Mouse (Mus musculus): Measurements from ENCODE around the gene Dnase2a. TPM values are rescaled to one million over a fixed set of nuclear protein-coding genes. Genes with fewer than 3 reads are reported as not detected.

The Dnase2a gene
- 8.9 and 10.6 TPM in 2 replicates for polyA plus RNA-seq (2012; rRNA removed)

DNA sequence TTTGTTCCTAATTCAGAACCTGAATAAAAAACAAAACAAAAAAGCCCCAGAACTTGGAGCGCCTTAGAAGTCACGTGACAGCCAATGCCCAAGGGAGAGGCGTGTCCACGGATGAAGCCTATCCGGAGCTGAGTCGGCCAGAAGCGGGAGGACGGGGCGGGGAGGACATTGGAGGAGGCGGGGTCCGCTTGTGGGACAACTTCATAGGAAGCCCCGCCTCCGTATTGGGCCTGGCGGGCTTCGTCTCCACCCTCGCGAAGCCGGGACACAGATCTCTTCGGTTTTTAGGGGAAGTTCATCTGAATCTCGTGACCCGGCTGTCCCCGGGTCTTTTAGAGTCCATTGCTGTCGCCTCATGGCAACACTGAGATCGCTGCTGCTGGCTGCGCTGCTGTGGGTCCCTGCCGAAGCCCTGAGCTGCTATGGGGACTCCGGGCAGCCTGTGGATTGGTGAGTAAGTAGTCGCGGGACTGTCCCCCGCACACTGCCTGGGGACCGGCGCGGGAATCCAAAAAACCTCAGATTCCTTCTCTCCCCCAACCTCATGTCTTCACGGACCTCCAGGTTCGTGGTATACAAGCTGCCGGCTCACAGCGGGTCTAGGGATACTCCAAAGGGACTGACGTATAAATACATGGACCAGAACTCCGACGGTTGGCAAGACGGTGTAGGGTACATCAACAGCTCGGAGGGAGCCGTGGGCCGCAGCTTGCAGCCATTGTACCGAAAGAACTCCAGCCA is at the start of gene Dnase2a:
TSS of gene Dnase2a (plus strand) at position 140 of the 741 bp plus-strand sequence.

GRCm38 (mm10) chr8:84871376-84872308 is 36.7 kb upstream of the Dnase2a start, which contains the start of gene Syce2:
Syce2 (plus strand) TSS chr8:84872111.

DNA sequence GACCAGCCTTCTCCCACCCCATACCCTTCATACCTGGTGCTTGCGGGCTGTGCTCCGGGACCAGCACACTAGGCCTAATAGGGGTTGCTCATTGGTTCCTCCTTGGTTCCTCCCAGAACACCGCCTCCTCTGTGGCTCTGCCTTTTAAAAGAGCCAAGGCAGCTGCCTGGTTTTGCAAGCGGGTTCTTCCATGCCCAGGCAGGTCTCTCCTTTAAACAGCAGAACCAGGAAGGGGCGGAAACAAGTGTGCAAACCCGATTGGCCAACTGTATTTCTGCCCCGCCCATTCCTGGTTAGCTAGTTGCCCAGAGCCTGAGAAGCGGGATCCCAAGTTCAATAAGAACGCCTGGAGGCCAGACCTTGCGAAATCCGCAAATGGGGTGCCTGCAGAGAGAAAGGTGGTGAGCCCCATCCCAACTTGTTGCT is 14.6 kb upstream of the Dnase2a start, which contains the start of gene Gcdh:
TSS of gene Gcdh (minus strand) at position 213 of the 426 bp plus-strand sequence.

DNA sequence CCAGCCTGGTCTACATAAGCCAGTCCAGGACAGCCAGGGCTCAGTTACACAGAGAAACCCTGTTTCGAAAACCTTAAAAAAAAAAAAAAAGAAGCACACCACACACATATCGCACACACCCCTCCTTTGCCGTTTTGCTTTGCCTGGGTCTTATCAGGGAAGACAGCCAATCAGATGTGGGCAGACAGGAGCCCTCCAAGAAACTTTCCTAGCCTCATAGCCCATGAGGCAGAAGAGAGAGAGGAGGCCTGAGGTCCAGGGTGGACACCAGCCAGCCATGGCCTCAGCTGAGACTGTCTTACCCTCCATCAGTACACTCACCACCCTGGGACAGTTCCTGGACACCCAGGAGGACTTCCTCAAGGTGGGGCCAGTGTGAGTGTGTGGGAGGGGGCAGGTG is 6.6 kb upstream of the Dnase2a start, which contains the start of gene Klf1:
TSS of gene Klf1 (plus strand) at position 177 of the 400 bp plus-strand sequence.

DNA sequence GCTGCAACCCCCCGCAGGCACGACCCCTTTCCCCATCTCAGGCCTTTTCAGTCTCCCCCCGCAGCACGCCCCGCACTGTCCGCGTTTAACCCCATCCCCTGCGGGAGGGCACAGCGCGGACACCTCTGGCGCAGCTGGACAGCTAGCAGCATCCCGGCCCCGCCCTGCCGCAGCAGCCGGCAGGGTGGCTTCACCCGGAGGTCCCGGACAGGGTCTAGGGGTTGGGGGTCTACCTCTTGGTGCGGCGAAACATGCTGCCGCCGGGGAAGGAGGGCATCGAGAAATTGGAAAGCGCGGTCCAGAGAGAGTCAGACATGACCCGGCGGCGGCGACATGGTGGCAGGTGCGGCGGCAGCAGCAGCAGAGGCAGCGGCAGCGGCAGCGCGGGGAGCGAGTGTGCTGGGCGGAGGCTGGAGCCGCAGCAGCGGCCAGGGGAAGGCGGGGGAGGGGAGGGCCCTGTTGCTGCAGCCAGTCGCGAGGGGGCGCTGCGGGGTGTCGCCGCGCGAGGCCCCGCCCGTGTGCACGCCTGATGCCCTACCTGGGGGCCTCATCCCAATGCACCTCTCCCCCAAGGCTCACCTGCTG is 28.7 kb downstream of the Dnase2a start, which contains the start of gene Mast1:
TSS of gene Mast1 (minus strand) at position 398 of the 585 bp plus-strand sequence.

GRCm38 (mm10) chr8:84946528-84947240 is 38.3 kb downstream of the Dnase2a start, which contains the start of gene Rtbdn:
Rtbdn (plus strand) TSS chr8:84946991.

GRCm38 (mm10) chr8:84969241-84970134 is 61.1 kb downstream of the Dnase2a start, which contains the start of the genes Gm49661, Prdx2 and Rnaseh2a:
Gm49661 (minus strand) TSS chr8:84969433.
Prdx2 (plus strand) TSS chr8:84969587.
Rnaseh2a (minus strand) TSS chr8:84969767.

Other genes starting within 250 kb of the Dnase2a start
- gene Ier2, start 245.7 kb upstream of the Dnase2a start, polyA plus RNA-seq (2012; rRNA removed) = 22.8 and 24.3 TPM in 2 replicates
- 109 and 112 TPM in 2 replicates for gene Trmt1, start 222.3 kb upstream of the Dnase2a start, polyA plus RNA-seq (2012; rRNA removed)
- gene Nacc1, start 220.7 kb upstream of the Dnase2a start, polyA plus RNA-seq (2012; rRNA removed) = 55.6 and 88.0 TPM in 2 replicates
- 6.1 and 7.2 TPM in 2 replicates for gene Lyl1, start 207.1 kb upstream of the Dnase2a start, polyA plus RNA-seq (2012; rRNA removed)
- gene G430095P16Rik, start 185.6 kb upstream of the Dnase2a start, polyA plus RNA-seq (2012; rRNA removed) = 2.7 and 4.9 TPM in 2 replicates
- gene Nfix, start 108.2 kb upstream of the Dnase2a start, polyA plus RNA-seq (2012; rRNA removed) = 7.8 and 9.6 TPM in 2 replicates
- 3.2 and 4.7 TPM in 2 replicates for gene Dand5, start 85.7 kb upstream of the Dnase2a start, polyA plus RNA-seq (2012; rRNA removed)
- gene Gadd45gip1, start 77.0 kb upstream of the Dnase2a start, polyA plus RNA-seq (2012; rRNA removed) = 29.3 and 32.5 TPM in 2 replicates
- gene Rad23a, start 67.9 kb upstream of the Dnase2a start, polyA plus RNA-seq (2012; rRNA removed) = 65.7 and 76.9 TPM in 2 replicates
- gene Calr, start 61.6 kb upstream of the Dnase2a start, polyA plus RNA-seq (2012; rRNA removed) = 669 and 1,481 TPM in 2 replicates
- gene Farsa, start 51.6 kb upstream of the Dnase2a start, polyA plus RNA-seq (2012; rRNA removed) = 97.5 and 98.6 TPM in 2 replicates
- 38.7 and 41.1 TPM in 2 replicates for gene Syce2, start 36.4 kb upstream of the Dnase2a start, polyA plus RNA-seq (2012; rRNA removed)
- gene Gcdh, start 14.6 kb upstream of the Dnase2a start, polyA plus RNA-seq (2012; rRNA removed) = 47.6 and 59.7 TPM in 2 replicates
- 13.0 and 22.9 TPM in 2 replicates for gene Klf1, start 6.6 kb upstream of the Dnase2a start, polyA plus RNA-seq (2012; rRNA removed)
- 21.4 and 22.8 TPM in 2 replicates for gene Mast1, start 28.8 kb downstream of the Dnase2a start, polyA plus RNA-seq (2012; rRNA removed)
- 1.1 TPM in 2 replicates for gene Rtbdn, start 38.4 kb downstream of the Dnase2a start, polyA plus RNA-seq (2012; rRNA removed)
- gene Gm49661, start 60.9 kb downstream of the Dnase2a start, polyA plus RNA-seq (2012; rRNA removed) = not detected in 2 replicates
- 836 and 1,138 TPM in 2 replicates for gene Prdx2, start 61.0 kb downstream of the Dnase2a start, polyA plus RNA-seq (2012; rRNA removed)
- gene Rnaseh2a, start 61.2 kb downstream of the Dnase2a start, polyA plus RNA-seq (2012; rRNA removed) = 85.7 and 158 TPM in 2 replicates
- 3.7 and 3.8 TPM in 2 replicates for gene Junb, start 70.2 kb downstream of the Dnase2a start, polyA plus RNA-seq (2012; rRNA removed)
- gene Hook2, start 82.0 kb downstream of the Dnase2a start, polyA plus RNA-seq (2012; rRNA removed) = 12.8 and 15.9 TPM in 2 replicates
- gene Best2, start 106.0 kb downstream of the Dnase2a start, polyA plus RNA-seq (2012; rRNA removed) = 0.04 TPM in 1 of 2 replicates, not detected in the other
- 186 and 196 TPM in 2 replicates for gene Asna1, start 116.7 kb downstream of the Dnase2a start, polyA plus RNA-seq (2012; rRNA removed)
- 185 and 357 TPM in 2 replicates for gene Trir, start 118.3 kb downstream of the Dnase2a start, polyA plus RNA-seq (2012; rRNA removed)
- 72.4 and 83.1 TPM in 2 replicates for gene Tnpo2, start 128.4 kb downstream of the Dnase2a start, polyA plus RNA-seq (2012; rRNA removed)
- 40.9 and 42.1 TPM in 2 replicates for gene Fbxw9, start 151.5 kb downstream of the Dnase2a start, polyA plus RNA-seq (2012; rRNA removed)
- gene Gm5741, start 159.4 kb downstream of the Dnase2a start, polyA plus RNA-seq (2012; rRNA removed) = 0.71 and 0.82 TPM in 2 replicates
- 44.7 and 49.4 TPM in 2 replicates for gene Dhps, start 163.2 kb downstream of the Dnase2a start, polyA plus RNA-seq (2012; rRNA removed)
- gene Wdr83os, start 172.2 kb downstream of the Dnase2a start, polyA plus RNA-seq (2012; rRNA removed) = 85.3 and 89.8 TPM in 2 replicates
- 72.7 and 84.7 TPM in 2 replicates for gene Wdr83, start 172.7 kb downstream of the Dnase2a start, polyA plus RNA-seq (2012; rRNA removed)
- gene Man2b1, start 174.7 kb downstream of the Dnase2a start, polyA plus RNA-seq (2012; rRNA removed) = 18.3 and 21.6 TPM in 2 replicates
- 1.3 and 2.0 TPM in 2 replicates for gene Zfp791, start 214.5 kb downstream of the Dnase2a start, polyA plus RNA-seq (2012; rRNA removed)
- gene Cks1brt, start 243.4 kb downstream of the Dnase2a start, polyA plus RNA-seq (2012; rRNA removed) = not detected in 2 replicates

All from central nervous system, embryonic 11.5 days (tissue).